Mouse (Mus musculus): ENCODE results near the gene Olfr56.
"Not testable (repeated sequence)": the region's sequence is repeated elsewhere in the genome, so short reads cannot be mapped to it uniquely, and the experiment has no call there.

Olfr56 gene

GRCm38 (mm10) chr11:49168839-49169611, 190.3 kb downstream of the Olfr56 start:
- DNase-seq (ENCODE audit: low spot score in 2 of 2) = peak; percentile 14 to 19

GRCm38 (mm10) chr11:49170576-49170975, 191.9 kb downstream of the Olfr56 start:
- DNase-seq (ENCODE audit: low spot score in 2 of 2) = no peak

DNA sequence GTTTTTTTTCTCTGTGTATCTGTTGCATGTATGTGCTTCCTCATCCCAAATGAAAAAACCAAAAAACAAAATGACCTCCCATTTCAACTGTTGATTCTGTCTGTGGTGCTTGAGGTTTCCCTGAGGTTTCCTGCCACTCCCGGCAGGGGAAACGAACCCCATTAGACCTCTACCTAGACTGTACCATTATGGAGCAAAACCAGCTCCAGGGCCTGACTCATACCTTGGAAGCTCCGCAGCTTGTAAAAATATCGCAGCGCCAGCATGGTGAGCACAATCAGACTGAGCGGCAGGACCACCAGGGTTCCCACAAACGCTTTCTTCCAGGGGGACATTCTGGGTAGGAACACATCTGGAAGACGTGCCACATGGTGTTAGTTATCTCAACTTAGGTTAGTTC, 196.7 kb downstream of the Olfr56 start:
- no peak for DNase-seq (ENCODE audit: low spot score in 2 of 2)

- DNase-seq (ENCODE audit: low spot score in 2 of 2) = not testable (repeated sequence)
Measured at GRCm38 (mm10) chr11:49176047-49176779, 197.5 kb downstream of the Olfr56 start.

DNA sequence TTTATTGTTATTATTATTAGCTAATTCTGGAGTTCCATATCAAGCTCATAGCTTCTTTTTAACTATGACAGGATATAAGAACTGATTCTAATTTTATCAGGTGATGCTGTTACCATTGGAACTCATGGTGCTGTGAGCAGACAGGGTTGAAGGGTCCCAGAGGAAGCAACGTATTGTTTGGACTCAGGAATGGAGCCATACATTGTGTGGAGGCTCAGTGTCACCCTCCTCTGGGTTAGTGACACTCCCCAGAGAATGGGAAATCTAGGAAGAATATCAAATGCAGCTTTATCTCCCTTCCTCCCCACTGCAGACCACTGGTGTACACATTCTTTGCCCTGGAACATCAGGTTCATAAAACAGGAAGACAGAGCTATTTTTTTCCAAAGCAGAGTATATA, 204.5 kb downstream of the Olfr56 start:
- DNase-seq (ENCODE audit: low spot score in 2 of 2) = no peak
